7 mouse cellular contexts compared by ENCODE assay signal in genomic region chr7:126429503-126429898, GRCm38 (mm10). TPM values are rescaled to one million over a fixed set of nuclear protein-coding genes. Genes with fewer than 3 reads are reported as not detected.
A peak's percentile ranks its signal among the peaks of the same experiment; 100 is the strongest.
DNase-seq lines count a peak whose midpoint lies in the region; ATAC-seq lines count a peak whose summit lies in the region.

No protein-coding gene starts in this region.

- peaks cover 20% of the 10 kb centered on the region for H3K4me1 ChIP-seq in lung, embryonic 15.5 days
- H3K4me1 ChIP-seq in limb, embryonic 15.5 days: peaks cover 19% of the 10 kb centered on the region
- peaks cover 10% of the 10 kb centered on the region for H3K4me1 ChIP-seq in stomach, embryonic 14.5 days (ENCODE audit: control insufficient read depth, insufficient read depth, low read length)

- H3K4me3 ChIP-seq in lung, embryonic 15.5 days: peak overlapping the region; percentile 61
- peak overlapping the region; percentile 75 for H3K4me3 ChIP-seq in limb, embryonic 15.5 days
- H3K4me3 ChIP-seq in stomach, embryonic 14.5 days (ENCODE audit: low read depth, low read length): peak overlapping the region; percentile 67

- WGBS in lung, embryonic 15.5 days: 19% methylated on average over 15 of the region's 15 CpGs
- WGBS in limb, embryonic 15.5 days: 29% methylated on average over 15 of the region's 15 CpGs
- WGBS in stomach, embryonic 14.5 days: 25% methylated on average over 15 of the region's 15 CpGs

- H3K4me2 ChIP-seq in lung, embryonic 15.5 days: peak overlapping the region; percentile 88
- peak overlapping the region; percentile 82 for H3K4me2 ChIP-seq in limb, embryonic 15.5 days
- H3K4me2 ChIP-seq in stomach, embryonic 14.5 days (replicated peaks; ENCODE audit: low read depth, low read length): peak overlapping the region; percentile 75

- peak overlapping the region; percentile 42 for H3K9ac ChIP-seq in lung, embryonic 15.5 days
- H3K9ac ChIP-seq in limb, embryonic 15.5 days: peak overlapping the region; percentile 40; the same call in 1 of the 2 replicates
- peak overlapping the region; percentile 61; the same call in 1 of the 2 replicates for H3K9ac ChIP-seq in stomach, embryonic 14.5 days (replicated peaks; ENCODE audit: low read depth, low read length)

- no peak for DNase-seq in lung, postnatal 10 days
- no peak for DNase-seq in cerebellum, adult 11-12 months
- DNase-seq in spleen, adult 12 weeks (ENCODE audit: low spot score): no peak

- no peak; the same call in 1 of the 2 replicates for ATAC-seq in lung, embryonic 15.5 days (ENCODE audit: borderline replicate concordance, extremely low read depth, low FRiP score, low TSS enrichment)
- peak; percentile 6; the same call in 1 of the 2 replicates for ATAC-seq in erythroid progenitor cell, adult 5-6 weeks (replicated peaks; ENCODE audit: low FRiP score, poor library complexity, severe bottlenecking)
- no peak for ATAC-seq in limb, embryonic 15.5 days (ENCODE audit: insufficient number of reproducible peaks, low FRiP score, low TSS enrichment, low read depth)
- ATAC-seq in stomach, embryonic 14.5 days (ENCODE audit: insufficient number of reproducible peaks, insufficient read depth, low FRiP score, low read depth): peak; percentile 5; the same call in 1 of the 2 replicates

- peaks cover 13% of the 10 kb centered on the region; the same call in 1 of the 2 replicates for H3K36me3 ChIP-seq in lung, embryonic 15.5 days
- peaks cover 25% of the 10 kb centered on the region for H3K36me3 ChIP-seq in limb, embryonic 15.5 days
- H3K36me3 ChIP-seq in stomach, embryonic 14.5 days (ENCODE audit: control insufficient read depth, insufficient read depth, low read length): peaks cover 8% of the 10 kb centered on the region; the same call in 1 of the 2 replicates

- no peaks in the 10 kb centered on the region for H3K27me3 ChIP-seq in lung, embryonic 15.5 days
- H3K27me3 ChIP-seq in limb, embryonic 15.5 days: no peaks in the 10 kb centered on the region
- no peaks in the 10 kb centered on the region for H3K27me3 ChIP-seq in stomach, embryonic 14.5 days (ENCODE audit: control insufficient read depth, insufficient read depth, low read length)

- 0 out of 2 replicates have a peak overlapping the region, but pooled peaks have one; percentile 99 for H3K27ac ChIP-seq in lung, embryonic 15.5 days
- peak overlapping the region; percentile 98 for H3K27ac ChIP-seq in limb, embryonic 15.5 days
- peak overlapping the region; percentile 84; the same call in 1 of the 2 replicates for H3K27ac ChIP-seq in stomach, embryonic 14.5 days (ENCODE audit: low read length)

- no peaks in the 10 kb centered on the region for H3K9me3 ChIP-seq in lung, embryonic 15.5 days
- no peaks in the 10 kb centered on the region for H3K9me3 ChIP-seq in limb, embryonic 15.5 days
- H3K9me3 ChIP-seq in stomach, embryonic 14.5 days (ENCODE audit: control insufficient read depth, low read depth, low read length): no peaks in the 10 kb centered on the region; the same call in 1 of the 2 replicates

RNA-seq across cellular contexts. Expression of gene Rabep2, which starts 0.9 kb away (rescaled TPM):
- 35.4 and 37.6 TPM in 2 replicates for polyA plus RNA-seq in lung, embryonic 15.5 days (2015; fragmentation: Nextera tagmentation; extraction: Ambion mirVana)
- 4.3 and 8.0 TPM in 2 replicates for total RNA-seq in erythroid progenitor cell, adult 5-6 weeks (2015; ENCODE audit: low replicate concordance)
- 1.4 and 7.2 TPM in 2 replicates for total RNA-seq in erythroid progenitor cell, adult 5-6 weeks (2017; ENCODE audit: low replicate concordance)
- 39.3 and 39.4 TPM in 2 replicates for polyA plus RNA-seq in limb, embryonic 15.5 days (2015; fragmentation: Nextera tagmentation; extraction: Ambion mirVana)
- polyA plus RNA-seq in stomach, embryonic 14.5 days (2014; fragmentation: Nextera tagmentation; extraction: Ambion mirVana): 28.4 and 29.7 TPM in 2 replicates

RNA-seq across cellular contexts. Expression of gene Cd19, which starts 14.8 kb away (rescaled TPM):
- not detected in 2 replicates for polyA plus RNA-seq in lung, embryonic 15.5 days (2015; fragmentation: Nextera tagmentation; extraction: Ambion mirVana)
- 18.4 and 35.2 TPM in 2 replicates for total RNA-seq in erythroid progenitor cell, adult 5-6 weeks (2015; ENCODE audit: low replicate concordance)
- total RNA-seq in erythroid progenitor cell, adult 5-6 weeks (2017; ENCODE audit: low replicate concordance): 11.2 and 18.8 TPM in 2 replicates
- polyA plus RNA-seq in limb, embryonic 15.5 days (2015; fragmentation: Nextera tagmentation; extraction: Ambion mirVana): 0.13 and 0.48 TPM in 2 replicates
- not detected in 2 replicates for polyA plus RNA-seq in stomach, embryonic 14.5 days (2014; fragmentation: Nextera tagmentation; extraction: Ambion mirVana)

RNA-seq across cellular contexts. Expression of gene Nfatc2ip, which starts 33.0 kb away (rescaled TPM):
- polyA plus RNA-seq in lung, embryonic 15.5 days (2015; fragmentation: Nextera tagmentation; extraction: Ambion mirVana): 3.1 and 3.3 TPM in 2 replicates
- 7.6 and 10.1 TPM in 2 replicates for total RNA-seq in erythroid progenitor cell, adult 5-6 weeks (2015; ENCODE audit: low replicate concordance)
- 21.7 and 22.7 TPM in 2 replicates for total RNA-seq in erythroid progenitor cell, adult 5-6 weeks (2017; ENCODE audit: low replicate concordance)
- 2.0 and 2.2 TPM in 2 replicates for polyA plus RNA-seq in limb, embryonic 15.5 days (2015; fragmentation: Nextera tagmentation; extraction: Ambion mirVana)
- polyA plus RNA-seq in stomach, embryonic 14.5 days (2014; fragmentation: Nextera tagmentation; extraction: Ambion mirVana): 2.6 and 3.0 TPM in 2 replicates

RNA-seq across cellular contexts. Expression of gene Atp2a1, which starts 33.4 kb away (rescaled TPM):
- polyA plus RNA-seq in lung, embryonic 15.5 days (2015; fragmentation: Nextera tagmentation; extraction: Ambion mirVana): 1.3 and 2.8 TPM in 2 replicates
- 2.2 TPM in 1 of 2 replicates, not detected in the other for total RNA-seq in erythroid progenitor cell, adult 5-6 weeks (2015; ENCODE audit: low replicate concordance)
- total RNA-seq in erythroid progenitor cell, adult 5-6 weeks (2017; ENCODE audit: low replicate concordance): not detected in 2 replicates
- polyA plus RNA-seq in limb, embryonic 15.5 days (2015; fragmentation: Nextera tagmentation; extraction: Ambion mirVana): 82.8 and 290 TPM in 2 replicates
- polyA plus RNA-seq in stomach, embryonic 14.5 days (2014; fragmentation: Nextera tagmentation; extraction: Ambion mirVana): 0.07 TPM in 1 of 2 replicates, not detected in the other

RNA-seq across cellular contexts. Expression of gene Sh2b1, which starts 45.7 kb away (rescaled TPM):
- polyA plus RNA-seq in lung, embryonic 15.5 days (2015; fragmentation: Nextera tagmentation; extraction: Ambion mirVana): 45.6 and 46.8 TPM in 2 replicates
- 4.7 and 12.6 TPM in 2 replicates for total RNA-seq in erythroid progenitor cell, adult 5-6 weeks (2015; ENCODE audit: low replicate concordance)
- total RNA-seq in erythroid progenitor cell, adult 5-6 weeks (2017; ENCODE audit: low replicate concordance): 4.1 and 4.6 TPM in 2 replicates
- polyA plus RNA-seq in limb, embryonic 15.5 days (2015; fragmentation: Nextera tagmentation; extraction: Ambion mirVana): 51.9 and 53.7 TPM in 2 replicates
- 39.4 and 42.2 TPM in 2 replicates for polyA plus RNA-seq in stomach, embryonic 14.5 days (2014; fragmentation: Nextera tagmentation; extraction: Ambion mirVana)

Comparison
In these comparisons a context has a peak if more than half of its experiments do, and no peak if none do; other contexts are left out.
1. ATAC-seq: peak in erythroid progenitor cell, adult 5-6 weeks (single experiment) and stomach, embryonic 14.5 days (single experiment); none in lung, embryonic 15.5 days (single experiment) and limb, embryonic 15.5 days (single experiment).
2. Peak in every context shown above with its lines, with median percentiles within 50 percentile points of each other: H3K27ac ChIP-seq, H3K4me2 ChIP-seq, H3K4me3 ChIP-seq and H3K9ac ChIP-seq.